Mouse (Mus musculus): ENCODE measurements around the gene Nrxn3.

GRCm38 (mm10) chr12:89979190-89979589, 1256.5 kb downstream of the Nrxn3 start:
- TF ChIP-seq GATA1 (IDR thresholded peaks at IDR 0.05; ENCODE audit: borderline replicate concordance, low read length) (no peak), FLI1 (IDR thresholded peaks at IDR 0.05; ENCODE audit: low read length) (no peak)
